ENCODE assay signal across 21 mouse cellular contexts in genomic region chr5:28495712-28496650, GRCm38 (mm10). TPM values are rescaled to one million over a fixed set of nuclear protein-coding genes. Genes with fewer than 3 reads are reported as not detected.
DNase-seq lines count a peak whose midpoint lies in the region; ATAC-seq and TF ChIP-seq lines count a peak whose summit lies in the region.
"Had no signal": no experiment of that assay in that cellular context is flagged by ENCODE, and none has a peak within 500 bp of the region (broad histone marks: within the 10 kb centered on the region; RNA-seq: fewer than 3 reads in every experiment).

No protein-coding gene starts in this region.

- H3K9me3 ChIP-seq in embryonic facial prominence, embryonic 14.5 days (ENCODE audit: control insufficient read depth, low read length), result no peaks in the 10 kb centered on the region
- no peaks in the 10 kb centered on the region for H3K9me3 ChIP-seq in embryonic facial prominence, embryonic 10.5 days
- no peaks in the 10 kb centered on the region for H3K9me3 ChIP-seq in liver, postnatal 0 days (ENCODE audit: low read length)
- H3K9me3 ChIP-seq in stomach, postnatal 0 days (ENCODE audit: control insufficient read depth, low read length), result no peaks in the 10 kb centered on the region
- H3K9me3 ChIP-seq: hindbrain, embryonic 15.5 days; megakaryocyte, embryonic 14.5 days; neural tube, embryonic 12.5 days had no signal

- H3K27me3 ChIP-seq in embryonic facial prominence, embryonic 14.5 days (replicated peaks; ENCODE audit: control insufficient read depth, insufficient read depth, low read length), result no peaks in the 10 kb centered on the region
- no peaks in the 10 kb centered on the region for H3K27me3 ChIP-seq in embryonic facial prominence, embryonic 10.5 days (replicated peaks; ENCODE audit: low read depth, poor library complexity, severe bottlenecking)
- H3K27me3 ChIP-seq in liver, postnatal 0 days (ENCODE audit: insufficient read depth, low read length), result no peaks in the 10 kb centered on the region
- H3K27me3 ChIP-seq in stomach, postnatal 0 days (ENCODE audit: control insufficient read depth, insufficient read depth, low read length), result no peaks in the 10 kb centered on the region
- H3K27me3 ChIP-seq: hindbrain, embryonic 15.5 days; neural tube, embryonic 12.5 days had no signal

- no peak overlapping the region for H3K4me2 ChIP-seq in embryonic facial prominence, embryonic 14.5 days (ENCODE audit: low read depth, low read length)
- no peak overlapping the region for H3K4me2 ChIP-seq in liver, postnatal 0 days (ENCODE audit: low read depth, low read length)
- H3K4me2 ChIP-seq in stomach, postnatal 0 days (replicated peaks; ENCODE audit: low read depth), result no peak overlapping the region
- H3K4me2 ChIP-seq: hindbrain, embryonic 15.5 days; neural tube, embryonic 12.5 days had no signal

- TF ChIP-seq EP300 in liver, postnatal 0 days (IDR thresholded peaks at IDR 0.05; ENCODE audit: low read depth), result no peak
- TF ChIP-seq EP300 in stomach, postnatal 0 days (optimal IDR thresholded peaks at IDR 0.05), result no peak

- H3K4me1 ChIP-seq in embryonic facial prominence, embryonic 14.5 days (ENCODE audit: control insufficient read depth, insufficient read depth, low read length), result no peaks in the 10 kb centered on the region
- no peaks in the 10 kb centered on the region for H3K4me1 ChIP-seq in embryonic facial prominence, embryonic 10.5 days
- H3K4me1 ChIP-seq in liver, postnatal 0 days (ENCODE audit: insufficient read depth), result peaks cover 8% of the 10 kb centered on the region
- H3K4me1 ChIP-seq in stomach, postnatal 0 days (replicated peaks; ENCODE audit: control insufficient read depth, insufficient read depth), result 0 out of 2 replicates have a peak, but pooled peaks cover 2% of the 10 kb centered on the region
- H3K4me1 ChIP-seq: hindbrain, embryonic 15.5 days; megakaryocyte, embryonic 14.5 days; neural tube, embryonic 12.5 days had no signal

- DNase-seq in embryonic facial prominence, embryonic 14.5 days (ENCODE audit: low spot score), result peak; percentile 12
- no peak for DNase-seq in embryonic facial prominence, embryonic 10.5 days (ENCODE audit: low spot score)
- peak; percentile 15 for DNase-seq in liver, postnatal 0 days
- DNase-seq in liver, result no peak
- DNase-seq in lung, postnatal 10 days, result peak; percentile 7
- DNase-seq in stomach, postnatal 0 days (ENCODE audit: low spot score), result peak; percentile 68
- no peak for DNase-seq in left cerebral cortex, adult 8-10 months (ENCODE audit: low spot score in 2 of 2)
- DNase-seq in cerebellum, postnatal 10 days, result no peak
- DNase-seq: adrenal gland, postnatal 14 days; cerebellum, adult 8-10 months; gastrocnemius, adult 2 months; kidney, postnatal 4 days; right cerebral cortex, postnatal 25 days; thymus, adult 2 months had no signal

- H3K36me3 ChIP-seq in embryonic facial prominence, embryonic 14.5 days (ENCODE audit: control insufficient read depth, insufficient read depth, low read length), result no peaks in the 10 kb centered on the region
- no peaks in the 10 kb centered on the region for H3K36me3 ChIP-seq in embryonic facial prominence, embryonic 10.5 days (replicated peaks)
- H3K36me3 ChIP-seq in liver, postnatal 0 days (replicated peaks; ENCODE audit: insufficient read depth, low read length), result no peaks in the 10 kb centered on the region
- no peaks in the 10 kb centered on the region for H3K36me3 ChIP-seq in stomach, postnatal 0 days (ENCODE audit: control insufficient read depth, insufficient read depth, low read length)
- H3K36me3 ChIP-seq: hindbrain, embryonic 15.5 days; neural tube, embryonic 12.5 days had no signal

- H3K27ac ChIP-seq in embryonic facial prominence, embryonic 14.5 days (replicated peaks; ENCODE audit: low read depth, low read length), result no peak overlapping the region
- H3K27ac ChIP-seq in embryonic facial prominence, embryonic 10.5 days (replicated peaks), result no peak overlapping the region
- no peak overlapping the region for H3K27ac ChIP-seq in liver, postnatal 0 days (ENCODE audit: low read depth)
- peak overlapping the region; percentile 89 for H3K27ac ChIP-seq in stomach, postnatal 0 days (replicated peaks)
- H3K27ac ChIP-seq: gastrocnemius, adult 2 months; hindbrain, embryonic 15.5 days; neural tube, embryonic 12.5 days had no signal

- no peak for ATAC-seq in embryonic facial prominence, embryonic 14.5 days (ENCODE audit: low read depth)
- ATAC-seq in liver, postnatal 0 days, result no peak
- ATAC-seq in stomach, postnatal 0 days (ENCODE audit: low FRiP score, low TSS enrichment), result peak; percentile 73
- ATAC-seq: forebrain, embryonic 14.5 days had no signal

- no peak for TF ChIP-seq CTCF in liver, postnatal 0 days (IDR thresholded peaks at IDR 0.05; ENCODE audit: low read depth)
- TF ChIP-seq CTCF in stomach, postnatal 0 days (IDR thresholded peaks at IDR 0.05; ENCODE audit: low read depth), result no peak

- WGBS in embryonic facial prominence, embryonic 14.5 days, result 83% methylated on average over 3 of the region's 3 CpGs
- WGBS in embryonic facial prominence, embryonic 10.5 days, result 89% methylated on average over 3 of the region's 3 CpGs
- WGBS in liver, postnatal 0 days (ENCODE audit: insufficient replicate concordance), result 66% methylated on average over 3 of the region's 3 CpGs
- 68% methylated on average over 3 of the region's 3 CpGs for WGBS in stomach, postnatal 0 days

- no peak overlapping the region for H3K9ac ChIP-seq in embryonic facial prominence, embryonic 14.5 days (ENCODE audit: low read depth, low read length)
- H3K9ac ChIP-seq in liver, postnatal 0 days (replicated peaks), result no peak overlapping the region
- no peak overlapping the region for H3K9ac ChIP-seq in stomach, postnatal 0 days (ENCODE audit: low read length)
- H3K9ac ChIP-seq: hindbrain, embryonic 15.5 days; neural tube, embryonic 12.5 days had no signal

- H3K4me3 ChIP-seq in embryonic facial prominence, embryonic 14.5 days (ENCODE audit: low read depth, low read length), result no peak overlapping the region
- H3K4me3 ChIP-seq in embryonic facial prominence, embryonic 10.5 days, result no peak overlapping the region
- H3K4me3 ChIP-seq in liver, postnatal 0 days (ENCODE audit: low read depth, low read length), result no peak overlapping the region
- H3K4me3 ChIP-seq in stomach, postnatal 0 days (ENCODE audit: low read depth, low read length), result no peak overlapping the region
- H3K4me3 ChIP-seq: gastrocnemius, adult 2 months; hindbrain, embryonic 15.5 days; megakaryocyte, embryonic 14.5 days; neural tube, embryonic 12.5 days had no signal

RNA-seq across cellular contexts. Expression of gene Shh, which starts 28.9 kb away (rescaled TPM):
- polyA plus RNA-seq in embryonic facial prominence, embryonic 14.5 days (2014; fragmentation: Nextera tagmentation; extraction: Ambion mirVana), result 0.47 and 0.56 TPM in 2 replicates
- polyA plus RNA-seq in embryonic facial prominence, embryonic 10.5 days (2016; fragmentation: Nextera tagmentation; extraction: Ambion mirVana), result 2.1 and 3.0 TPM in 2 replicates
- not detected in 2 replicates for polyA plus RNA-seq in liver, postnatal 0 days (2015; fragmentation: Nextera tagmentation; extraction: Ambion mirVana)
- polyA plus RNA-seq in stomach, postnatal 0 days (2015; fragmentation: Nextera tagmentation; extraction: Ambion mirVana), result 4.6 and 5.5 TPM in 2 replicates
- 1 to 10 TPM; 2.9 to 4.3 (median 3.3) TPM for total RNA-seq in left cerebral cortex, adult 8-10 months (2022)
- total RNA-seq: CH12.LX; gastrocnemius, adult 2 months; heart, adult 8-10 months had no signal
- polyA plus RNA-seq: heart, postnatal 0 days had no signal

Comparison
In these comparisons a context has a peak if more than half of its experiments do, and no peak if none do; other contexts are left out.
1. DNase-seq: peak in embryonic facial prominence, embryonic 14.5 days (single experiment), liver, postnatal 0 days (single experiment), lung, postnatal 10 days (single experiment) and stomach, postnatal 0 days (single experiment); none in embryonic facial prominence, embryonic 10.5 days (single experiment), liver (single experiment), left cerebral cortex, adult 8-10 months (0 of 2) and cerebellum, postnatal 10 days (0 of 2).